Mouse (Mus musculus): ENCODE measurements around the gene Tmem263. TPM values are rescaled to one million over a fixed set of nuclear protein-coding genes. Genes with fewer than 3 reads are reported as not detected.

The Tmem263 gene
- total RNA-seq (2017): 21.8 and 26.0 TPM in 2 replicates

DNA sequence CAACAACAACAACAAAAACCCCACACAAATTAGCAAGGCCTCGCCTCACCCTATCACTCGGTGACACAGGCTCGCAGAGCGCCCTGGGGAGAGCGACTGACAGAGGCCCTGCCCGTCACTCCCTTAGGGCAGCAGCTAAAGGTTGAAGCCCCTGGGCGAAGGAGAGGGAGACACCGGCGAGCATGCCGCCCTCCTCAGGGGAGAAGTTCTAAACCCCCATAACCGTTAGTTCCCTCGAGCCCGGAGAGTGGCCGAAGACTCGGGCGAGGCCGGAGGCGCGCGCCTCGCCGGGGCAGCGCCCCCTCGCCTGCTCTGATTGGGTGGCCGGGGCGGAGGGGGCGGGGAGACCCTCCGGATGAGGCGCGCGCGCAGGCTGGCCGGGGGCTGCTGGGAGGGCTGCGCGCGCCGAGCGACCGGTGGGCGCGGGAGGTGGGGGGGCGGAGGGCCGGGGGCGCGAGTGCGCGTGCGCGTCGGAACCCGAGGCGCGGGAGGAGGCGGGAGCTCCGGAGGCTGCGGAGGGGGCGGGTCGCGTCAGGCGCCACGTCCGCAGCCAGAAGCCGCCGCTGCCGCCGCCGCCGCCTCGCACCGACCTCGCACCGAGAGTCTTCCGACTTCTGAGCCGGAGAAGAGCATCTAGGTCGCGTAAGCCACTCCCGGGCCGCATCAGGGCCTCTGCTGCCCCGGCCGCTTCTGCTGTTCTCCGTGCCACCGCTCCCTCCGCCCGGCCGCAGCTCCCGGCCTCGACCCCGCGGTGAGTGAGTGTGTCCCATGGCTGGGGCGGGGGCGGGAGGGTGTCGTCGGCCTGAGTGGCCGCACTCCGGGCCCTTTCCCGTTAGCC is at the start of gene Tmem263, which contains the start of gene Fhl4:
Gene Tmem263 (plus strand): TSS at position 381 of the 838 bp plus-strand sequence.
Gene Fhl4 (minus strand): TSS at position 249 of the 838 bp plus-strand sequence.
- ATAC-seq (replicated peaks in 1 of 2; ENCODE audit: insufficient read depth in 1 of 2, low FRiP score in 2 of 2, low TSS enrichment in 1 of 2, low read depth in 1 of 2, poor library complexity in 2 of 2, severe bottlenecking in 2 of 2): peak; percentile 66 to 83

DNA sequence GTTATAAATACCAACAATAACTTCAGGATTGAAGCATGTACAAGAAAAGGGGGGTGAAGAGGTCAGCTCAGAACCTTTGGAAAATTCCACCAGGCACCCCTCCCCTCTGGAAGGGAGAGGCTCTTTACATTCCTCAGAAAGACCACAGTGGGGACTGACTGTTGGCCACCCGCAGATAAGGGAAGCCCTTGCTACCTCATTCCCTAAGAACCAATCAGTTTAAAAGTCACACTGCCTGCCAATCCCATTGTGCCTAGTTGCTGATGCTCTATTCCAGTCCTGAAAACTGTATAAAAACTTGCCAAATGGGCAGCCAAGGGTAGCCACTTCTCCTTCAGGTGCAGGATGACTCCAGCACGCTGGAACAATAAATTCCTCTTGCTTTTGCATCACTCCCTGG is 47.6 kb upstream of the Tmem263 start:
- no peak for ATAC-seq (replicated peaks in 1 of 2; ENCODE audit: insufficient read depth in 1 of 2, low FRiP score in 2 of 2, low TSS enrichment in 1 of 2, low read depth in 1 of 2, poor library complexity in 2 of 2, severe bottlenecking in 2 of 2)

DNA sequence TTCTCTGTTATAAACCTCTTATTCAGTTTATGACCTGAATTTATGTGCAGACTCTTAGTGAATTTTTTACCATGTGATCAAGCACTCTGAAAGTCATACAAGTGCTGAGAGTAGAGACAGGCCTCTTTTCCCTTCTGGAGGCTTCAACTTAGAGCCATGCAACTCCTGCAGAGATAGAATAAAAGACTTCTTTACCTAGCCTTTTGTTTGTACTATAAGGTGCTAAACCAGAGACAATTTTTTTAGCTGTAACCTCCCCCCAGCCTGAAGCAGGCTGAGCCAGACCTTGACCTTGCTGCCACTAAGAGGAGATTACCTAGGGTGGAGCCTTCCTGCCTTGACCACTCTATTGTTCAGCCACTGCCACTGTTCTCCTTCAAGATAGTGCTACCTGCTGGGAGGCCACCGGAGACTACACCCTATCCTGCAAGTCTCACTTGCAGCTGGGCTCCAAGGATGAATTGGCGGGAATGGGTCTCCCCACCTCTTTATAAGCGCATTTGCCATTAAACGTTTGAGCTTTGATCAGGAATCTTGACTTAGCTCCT is 30.7 kb upstream of the Tmem263 start:
- no peak for ATAC-seq (replicated peaks in 1 of 2; ENCODE audit: insufficient read depth in 1 of 2, low FRiP score in 2 of 2, low TSS enrichment in 1 of 2, low read depth in 1 of 2, poor library complexity in 2 of 2, severe bottlenecking in 2 of 2)

DNA sequence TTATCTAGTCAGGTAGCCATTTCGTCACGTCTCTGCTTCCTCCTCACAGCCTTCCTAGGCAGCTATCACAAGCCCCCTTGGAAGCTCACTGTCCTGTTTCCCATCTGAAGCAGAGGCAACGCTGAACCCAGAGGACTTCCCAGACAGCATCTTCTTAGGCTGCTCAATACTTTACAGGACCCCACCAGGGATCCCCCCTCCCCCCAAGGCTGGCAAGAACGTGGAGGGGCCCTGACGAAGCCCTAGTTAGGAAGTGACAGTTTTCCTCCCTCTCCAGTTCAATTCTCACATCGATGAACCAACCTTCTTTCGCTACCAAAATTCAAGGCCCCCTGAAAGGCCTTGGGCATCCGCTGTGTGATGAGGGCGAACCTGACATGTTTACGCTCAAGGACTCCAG is 586 bp upstream of the Tmem263 start:
- ATAC-seq (replicated peaks in 1 of 2; ENCODE audit: insufficient read depth in 1 of 2, low FRiP score in 2 of 2, low TSS enrichment in 1 of 2, low read depth in 1 of 2, poor library complexity in 2 of 2, severe bottlenecking in 2 of 2): peak in 1 of 2 experiments; percentile 12; a peak in 1 of 4 replicates

DNA sequence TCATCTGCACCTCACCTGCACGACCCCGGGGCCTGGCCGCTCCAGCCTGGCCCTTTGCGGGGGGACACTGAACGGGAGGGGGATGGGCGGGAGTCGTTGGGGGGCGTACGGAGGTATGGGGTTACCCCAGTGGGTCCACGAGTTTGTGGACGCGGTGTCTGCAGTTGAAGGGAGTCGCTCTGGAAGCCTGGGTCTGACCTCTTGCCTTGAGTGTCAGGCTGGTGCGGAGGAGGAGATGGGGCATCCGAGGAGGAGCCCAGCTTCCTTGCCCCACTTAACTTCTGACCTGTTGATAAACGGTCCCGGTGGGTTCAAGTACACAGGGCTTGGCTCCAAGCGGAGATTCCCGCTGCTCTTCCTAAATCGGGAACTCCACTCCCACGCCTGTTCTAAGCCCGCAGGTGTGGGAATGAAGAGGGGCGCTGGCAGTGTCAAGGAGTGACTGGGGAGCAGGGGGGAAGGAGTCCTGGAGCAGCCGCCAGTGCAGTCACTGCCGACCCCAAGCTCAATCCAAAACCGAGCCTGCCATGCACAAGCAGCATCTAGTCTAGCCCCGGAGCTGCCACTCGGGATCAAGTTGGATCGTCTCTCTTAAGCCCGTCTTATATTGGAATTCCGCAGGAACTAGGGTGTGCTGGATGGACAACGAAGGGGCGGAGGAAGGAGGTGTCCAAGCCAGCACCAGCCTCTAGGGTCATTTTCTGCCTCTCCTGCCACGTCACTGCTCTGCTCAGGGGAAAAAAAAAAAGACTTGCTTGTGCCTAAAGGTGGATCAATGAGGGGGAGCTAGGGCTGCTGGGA is 858 bp downstream of the Tmem263 start:
- peak; percentile 27 to 34; a peak in 2 of 4 replicates for ATAC-seq (replicated peaks in 1 of 2; ENCODE audit: insufficient read depth in 1 of 2, low FRiP score in 2 of 2, low TSS enrichment in 1 of 2, low read depth in 1 of 2, poor library complexity in 2 of 2, severe bottlenecking in 2 of 2)

DNA sequence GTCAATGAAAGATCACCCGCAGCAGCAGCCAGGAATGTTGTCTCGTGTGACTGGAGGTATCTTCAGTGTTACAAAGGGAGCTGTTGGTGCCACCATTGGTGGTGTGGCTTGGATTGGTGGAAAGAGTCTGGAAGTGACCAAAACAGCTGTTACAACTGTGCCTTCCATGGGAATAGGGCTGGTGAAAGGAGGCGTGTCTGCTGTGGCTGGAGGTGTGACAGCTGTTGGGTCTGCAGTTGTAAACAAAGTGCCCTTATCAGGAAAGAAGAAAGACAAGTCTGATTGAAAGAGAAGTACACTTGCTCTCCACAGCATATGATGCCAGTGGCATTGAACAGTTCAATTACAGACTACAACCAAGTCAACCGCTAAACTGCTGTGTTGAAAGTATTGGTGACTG is 12.0 kb downstream of the Tmem263 start:
- ATAC-seq (replicated peaks in 1 of 2; ENCODE audit: insufficient read depth in 1 of 2, low FRiP score in 2 of 2, low TSS enrichment in 1 of 2, low read depth in 1 of 2, poor library complexity in 2 of 2, severe bottlenecking in 2 of 2): no peak

DNA sequence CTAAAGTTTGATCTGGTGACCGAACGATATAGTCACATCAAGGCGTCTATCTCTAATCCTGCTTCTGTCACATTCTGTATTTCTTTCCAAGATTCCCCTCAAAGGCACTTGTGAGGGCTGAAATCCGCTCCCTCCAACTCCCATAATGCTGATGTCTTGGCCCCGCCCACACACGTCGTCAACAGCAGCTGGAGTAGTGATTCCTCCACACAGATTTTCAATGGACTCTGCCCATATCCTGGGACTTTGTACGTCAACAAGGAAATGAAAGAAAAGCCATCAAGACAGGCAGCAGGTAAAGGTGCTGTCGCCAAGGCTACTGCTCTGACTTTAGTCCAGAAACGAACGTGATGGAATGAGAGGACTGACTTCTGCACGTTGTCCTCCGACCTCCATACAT is 22.8 kb downstream of the Tmem263 start:
- no peak for ATAC-seq (replicated peaks in 1 of 2; ENCODE audit: insufficient read depth in 1 of 2, low FRiP score in 2 of 2, low TSS enrichment in 1 of 2, low read depth in 1 of 2, poor library complexity in 2 of 2, severe bottlenecking in 2 of 2)

DNA sequence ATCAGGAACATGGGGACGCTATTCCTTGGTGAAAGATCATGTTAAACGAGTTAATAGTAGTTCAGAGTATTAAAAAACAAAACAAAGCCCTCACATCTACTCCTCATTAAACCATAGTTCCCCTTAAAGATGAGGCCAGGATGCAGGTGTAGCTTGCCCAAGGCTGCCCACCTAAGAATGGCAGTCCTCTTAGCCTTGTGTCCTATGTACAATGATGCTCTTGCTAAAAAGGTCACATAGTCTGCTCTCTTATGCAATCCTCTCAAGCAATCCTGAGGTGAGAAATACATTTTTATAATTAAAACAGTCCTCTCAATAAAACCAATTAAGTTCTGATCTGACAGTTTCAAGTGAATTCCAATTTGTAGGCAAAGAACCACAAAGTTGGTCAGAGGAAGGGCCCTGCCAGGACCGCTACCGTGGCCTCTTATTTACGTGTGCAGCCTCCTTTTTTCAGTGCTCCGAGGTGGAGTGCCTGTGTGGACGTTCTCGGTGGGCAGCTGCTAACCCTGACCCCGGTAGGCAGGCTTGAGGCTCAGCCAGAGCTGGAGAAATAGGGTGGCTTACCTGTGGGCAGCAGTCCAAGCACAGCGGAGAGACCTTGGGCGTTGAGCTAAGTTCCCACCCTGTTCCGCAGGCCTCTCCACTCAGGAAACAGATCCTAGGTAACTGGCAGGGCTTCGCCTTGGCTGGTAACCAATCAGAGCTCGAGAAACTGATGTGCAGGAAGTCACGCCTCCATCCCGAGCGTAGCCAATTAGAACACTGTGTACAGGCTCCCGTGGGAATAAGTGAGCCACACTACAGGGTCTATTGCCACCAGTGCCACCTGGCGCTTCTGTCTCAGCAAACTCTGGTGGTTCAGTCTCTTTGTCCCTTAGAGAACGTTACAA is 25.2 kb downstream of the Tmem263 start, which contains the start of gene Mterf2:
Gene Mterf2 (minus strand): TSS at position 633 of the 893 bp plus-strand sequence.
- ATAC-seq (replicated peaks in 1 of 2; ENCODE audit: insufficient read depth in 1 of 2, low FRiP score in 2 of 2, low TSS enrichment in 1 of 2, low read depth in 1 of 2, poor library complexity in 2 of 2, severe bottlenecking in 2 of 2): peak; percentile 99 to 100

DNA sequence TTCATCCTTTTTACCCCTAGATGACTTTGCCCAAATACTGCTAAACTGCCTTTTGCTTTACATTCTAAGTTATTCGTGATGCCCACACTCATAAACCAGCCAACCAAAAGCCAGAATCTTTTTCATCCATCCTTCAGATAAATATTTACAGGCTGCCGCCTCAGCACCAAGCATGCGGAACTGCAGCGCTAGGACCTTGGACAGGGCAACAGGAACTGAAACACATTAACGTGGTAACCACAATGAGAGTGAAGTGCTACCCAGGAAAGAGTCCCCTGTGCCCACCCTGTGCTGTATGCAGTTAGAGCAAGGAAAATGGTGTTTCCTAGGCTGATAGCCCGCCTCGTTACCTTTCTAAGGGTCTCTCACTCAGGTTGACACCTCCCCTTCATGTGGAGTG is 26.0 kb downstream of the Tmem263 start:
- peak; percentile 70 to 74 for ATAC-seq (replicated peaks in 1 of 2; ENCODE audit: insufficient read depth in 1 of 2, low FRiP score in 2 of 2, low TSS enrichment in 1 of 2, low read depth in 1 of 2, poor library complexity in 2 of 2, severe bottlenecking in 2 of 2)

DNA sequence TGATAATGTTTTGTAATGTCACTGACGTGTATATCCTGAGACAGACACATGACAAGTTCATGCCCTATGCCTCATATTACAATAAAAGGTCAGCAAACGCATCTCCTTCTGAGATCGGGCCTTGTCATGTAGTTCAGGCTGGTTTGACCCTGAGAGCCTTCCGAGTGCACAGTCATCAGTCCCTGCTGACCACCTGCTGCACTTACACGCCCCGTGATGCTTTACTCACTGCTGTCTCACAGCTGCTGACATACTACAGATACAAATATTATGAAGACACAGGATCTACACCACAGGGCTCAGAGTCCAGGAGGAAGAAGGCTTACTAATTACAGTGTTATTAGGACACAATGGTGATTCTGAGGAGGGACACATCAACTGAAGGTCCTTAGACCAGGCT is 34.1 kb downstream of the Tmem263 start:
- no peak for ATAC-seq (replicated peaks in 1 of 2; ENCODE audit: insufficient read depth in 1 of 2, low FRiP score in 2 of 2, low TSS enrichment in 1 of 2, low read depth in 1 of 2, poor library complexity in 2 of 2, severe bottlenecking in 2 of 2)

DNA sequence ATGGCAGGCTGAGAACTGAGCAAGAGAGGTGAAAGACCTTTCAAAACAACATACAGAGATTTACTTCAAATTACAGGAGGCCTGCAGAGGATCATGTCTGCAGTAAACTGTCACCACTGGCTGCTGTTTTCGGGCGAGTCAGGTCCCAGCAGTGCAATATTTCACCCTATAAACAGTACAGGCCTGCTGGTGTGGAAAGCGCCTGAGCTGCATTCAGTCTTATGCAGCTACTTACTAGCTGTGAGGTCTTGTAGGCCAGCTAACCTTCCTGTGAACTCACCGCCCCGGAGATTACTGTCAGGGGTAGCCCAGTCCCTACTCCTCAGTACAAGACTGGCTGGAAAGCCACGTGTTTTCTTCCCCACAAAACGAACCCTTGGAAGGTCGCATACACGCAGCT is 39.0 kb downstream of the Tmem263 start:
- ATAC-seq (replicated peaks in 1 of 2; ENCODE audit: insufficient read depth in 1 of 2, low FRiP score in 2 of 2, low TSS enrichment in 1 of 2, low read depth in 1 of 2, poor library complexity in 2 of 2, severe bottlenecking in 2 of 2): no peak

DNA sequence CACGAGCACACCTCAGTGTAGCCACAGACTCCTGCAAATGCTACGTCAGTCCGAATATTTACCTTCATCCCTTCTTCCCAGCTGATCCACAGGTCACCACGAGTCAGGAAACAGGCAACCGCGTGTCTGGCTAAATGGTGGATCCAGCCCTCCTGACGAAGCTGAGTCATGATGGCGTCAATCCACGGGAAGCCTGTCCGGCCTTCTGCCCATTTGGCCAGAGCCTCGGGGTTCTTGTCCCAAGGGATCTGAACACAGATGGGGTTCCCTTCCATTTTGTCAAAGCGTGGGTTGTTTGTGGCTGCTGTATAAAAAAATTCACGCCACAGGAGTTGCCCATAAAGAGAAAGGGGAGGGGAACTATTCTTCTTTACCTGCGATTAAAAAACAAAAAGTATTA is 43.9 kb downstream of the Tmem263 start:
- ATAC-seq (replicated peaks in 1 of 2; ENCODE audit: insufficient read depth in 1 of 2, low FRiP score in 2 of 2, low TSS enrichment in 1 of 2, low read depth in 1 of 2, poor library complexity in 2 of 2, severe bottlenecking in 2 of 2): no peak

DNA sequence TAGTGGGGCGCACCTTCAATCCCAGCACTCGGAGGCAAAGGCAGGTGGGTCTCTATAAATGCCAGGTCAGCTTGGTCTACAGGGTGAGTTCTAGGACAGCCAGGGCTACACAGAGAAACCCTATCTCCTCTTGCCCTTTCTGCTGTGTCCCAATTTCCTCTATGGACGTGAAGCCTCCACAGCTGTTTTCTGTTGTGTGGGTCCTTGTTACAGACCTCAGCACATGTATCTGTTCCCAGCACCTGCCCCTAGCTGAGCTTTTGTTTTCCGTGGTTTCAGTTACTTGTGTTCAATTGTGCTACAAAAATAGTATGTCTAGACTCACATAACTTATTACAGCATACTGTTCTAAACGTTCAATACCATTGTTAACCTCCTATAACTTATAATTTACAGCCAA is 46.8 kb downstream of the Tmem263 start:
- ATAC-seq (replicated peaks in 1 of 2; ENCODE audit: insufficient read depth in 1 of 2, low FRiP score in 2 of 2, low TSS enrichment in 1 of 2, low read depth in 1 of 2, poor library complexity in 2 of 2, severe bottlenecking in 2 of 2): no peak

DNA sequence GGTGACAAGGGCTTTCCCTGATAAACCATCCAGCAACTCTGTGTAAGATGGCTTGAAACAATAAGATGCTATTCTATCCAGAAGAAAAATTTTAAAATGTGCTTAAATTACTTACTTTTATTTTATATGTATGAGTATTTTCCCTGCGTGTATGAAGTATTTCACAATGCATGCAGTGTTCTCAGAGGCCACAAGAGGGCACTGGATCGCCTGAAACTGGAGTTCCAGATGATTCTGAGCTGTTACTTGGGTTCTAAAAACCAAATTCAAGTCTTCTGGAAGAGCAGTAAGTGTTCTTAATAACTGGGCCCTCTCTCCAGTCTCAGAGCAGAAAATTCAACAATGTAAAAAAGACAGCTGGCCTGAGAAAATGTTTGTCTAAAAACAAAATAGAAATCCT is 51.8 kb downstream of the Tmem263 start:
- ATAC-seq (replicated peaks in 1 of 2; ENCODE audit: insufficient read depth in 1 of 2, low FRiP score in 2 of 2, low TSS enrichment in 1 of 2, low read depth in 1 of 2, poor library complexity in 2 of 2, severe bottlenecking in 2 of 2): peak in 1 of 2 experiments; percentile 60; a peak in 1 of 4 replicates

DNA sequence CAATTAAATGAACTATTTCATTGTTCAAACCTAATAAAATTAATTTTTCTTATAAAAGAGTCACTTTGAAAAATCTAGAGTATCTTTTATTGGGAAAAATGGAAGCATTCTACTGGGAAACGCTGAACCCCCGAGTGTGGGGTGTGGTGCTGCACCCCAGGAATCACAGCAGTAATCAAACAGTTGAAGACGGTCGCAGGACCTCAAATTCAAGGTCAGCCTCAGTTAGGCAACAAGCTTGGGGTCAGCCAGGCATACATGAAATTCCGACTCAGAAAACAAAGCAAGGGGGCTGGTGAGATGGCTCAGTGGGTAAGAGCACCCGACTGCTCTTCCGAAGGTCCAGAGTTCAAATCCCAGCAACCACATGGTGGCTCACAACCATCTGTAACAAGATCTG is 55.0 kb downstream of the Tmem263 start:
- no peak for ATAC-seq (replicated peaks in 1 of 2; ENCODE audit: insufficient read depth in 1 of 2, low FRiP score in 2 of 2, low TSS enrichment in 1 of 2, low read depth in 1 of 2, poor library complexity in 2 of 2, severe bottlenecking in 2 of 2)

DNA sequence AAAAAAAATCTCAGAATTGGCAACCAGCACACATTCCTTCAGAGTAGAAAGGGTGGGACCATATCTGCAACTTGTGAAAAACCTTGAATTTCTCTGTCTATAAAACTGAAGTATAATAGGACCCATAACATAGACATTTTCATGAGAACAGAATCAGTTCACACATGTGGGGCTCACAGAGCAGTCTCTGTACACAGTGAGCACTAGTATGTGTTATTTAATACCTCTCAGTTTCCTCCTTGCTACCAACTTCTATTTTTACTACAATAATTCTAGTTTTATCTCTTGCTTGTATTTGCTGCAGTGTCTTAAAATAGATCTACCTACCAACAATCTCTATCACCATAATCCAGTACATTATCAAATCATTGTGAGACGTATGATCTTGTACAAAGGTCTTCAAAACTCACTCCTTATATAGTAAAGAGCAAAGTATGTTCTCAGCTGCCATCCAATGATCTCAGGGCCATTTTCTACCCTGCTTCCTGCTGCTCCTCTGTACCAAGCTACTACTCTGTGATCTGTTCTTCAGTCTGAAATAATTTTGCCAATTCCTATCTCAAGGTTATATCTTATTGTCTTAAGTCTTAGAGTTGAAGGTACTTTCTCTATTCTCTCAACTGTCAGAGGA is 57.7 kb downstream of the Tmem263 start:
- ATAC-seq (replicated peaks in 1 of 2; ENCODE audit: insufficient read depth in 1 of 2, low FRiP score in 2 of 2, low TSS enrichment in 1 of 2, low read depth in 1 of 2, poor library complexity in 2 of 2, severe bottlenecking in 2 of 2): no peak

Data from hematopoietic stem cell, adult 5-6 weeks (primary cell).